Mouse (Mus musculus) liver, embryonic 14.5 days (tissue): Measurements from ENCODE around the gene Tnfaip2.

Experiments used
- CTCF ChIP-seq: IDR thresholded peaks from 2 replicates; pipeline ENCODE4 v1.5.1; 2016; ENCODE audit warnings: antibody characterized with exemption, low read depth, control low read depth
- EP300 ChIP-seq: IDR thresholded peaks from 2 replicates; pipeline ENCODE4 v1.6.1; 2016; ENCODE audit warnings: antibody characterized with exemption, low read depth

GRCm38 (mm10) chr12:111454021-111454420 lies 11.8 kb downstream of the Tnfaip2 start:
- TF ChIP-seq EP300 (no peak), CTCF (0 out of 2 replicates have a peak, but pooled peaks have one; percentile 6)
